Mouse (Mus musculus): ENCODE data around the gene Mrps7.

Gene Mrps7

DNA sequence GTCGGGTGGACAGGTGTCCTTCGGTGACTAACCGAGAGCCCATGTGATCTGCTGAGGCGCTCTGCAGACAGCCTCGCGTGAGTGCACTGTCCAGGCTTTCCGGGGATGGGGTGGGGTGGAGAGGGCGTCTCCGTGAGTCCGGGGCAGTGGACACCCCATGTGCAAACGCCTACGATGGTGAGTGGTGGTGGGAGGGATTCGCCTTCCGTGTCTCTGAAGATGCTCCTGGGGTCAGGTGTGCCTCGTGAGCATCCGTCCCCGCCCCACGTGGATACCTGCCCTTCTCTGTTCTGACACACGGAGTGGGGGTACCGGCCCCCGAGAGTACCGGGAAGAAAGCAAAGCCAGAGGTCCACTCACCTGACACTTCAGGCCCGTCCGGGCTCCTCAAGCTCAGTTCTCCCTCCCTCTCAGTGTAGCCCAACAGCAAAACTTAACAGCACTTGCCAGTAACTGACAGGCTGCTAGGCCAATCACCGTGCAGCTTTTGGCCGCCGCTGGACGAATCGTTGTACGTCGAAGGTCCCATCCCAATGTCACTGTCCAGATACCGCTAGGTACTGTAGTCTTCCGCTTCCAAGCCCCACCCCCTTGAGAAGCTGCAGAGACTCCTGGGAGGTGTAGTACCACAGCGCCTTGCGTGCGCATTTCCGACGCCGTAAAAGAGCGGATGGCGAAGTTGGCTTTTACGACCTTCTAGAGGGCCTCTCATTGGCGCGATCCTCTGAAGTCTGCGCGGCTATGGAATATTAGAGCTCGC is 24.2 kb downstream of the Mrps7 start, which contains the start of gene Slc25a19:
Gene Slc25a19, minus strand, starts transcription at position 591 of the 760 bp plus-strand sequence.
- peak; percentile 100 for DNase-seq (ENCODE audit: low spot score in 2 of 2)

- no peak for DNase-seq (ENCODE audit: low spot score in 2 of 2)
These were observed 24.9 kb downstream of the Mrps7 start for GRCm38 (mm10) chr11:115628465-115629101.

GRCm38 (mm10) chr11:115629734-115630531 is 26.2 kb downstream of the Mrps7 start:
- no peak for DNase-seq (ENCODE audit: low spot score in 2 of 2)

- no peak for DNase-seq (ENCODE audit: low spot score in 2 of 2)
These were observed 27.1 kb downstream of the Mrps7 start for GRCm38 (mm10) chr11:115630532-115631504.

GRCm38 (mm10) chr11:115631505-115631890 is 27.8 kb downstream of the Mrps7 start:
- peak in 1 of 2 experiments; percentile 50 for DNase-seq (ENCODE audit: low spot score in 2 of 2)

GRCm38 (mm10) chr11:115632247-115632646 is 28.5 kb downstream of the Mrps7 start:
- DNase-seq (ENCODE audit: low spot score in 2 of 2) = no peak

DNA sequence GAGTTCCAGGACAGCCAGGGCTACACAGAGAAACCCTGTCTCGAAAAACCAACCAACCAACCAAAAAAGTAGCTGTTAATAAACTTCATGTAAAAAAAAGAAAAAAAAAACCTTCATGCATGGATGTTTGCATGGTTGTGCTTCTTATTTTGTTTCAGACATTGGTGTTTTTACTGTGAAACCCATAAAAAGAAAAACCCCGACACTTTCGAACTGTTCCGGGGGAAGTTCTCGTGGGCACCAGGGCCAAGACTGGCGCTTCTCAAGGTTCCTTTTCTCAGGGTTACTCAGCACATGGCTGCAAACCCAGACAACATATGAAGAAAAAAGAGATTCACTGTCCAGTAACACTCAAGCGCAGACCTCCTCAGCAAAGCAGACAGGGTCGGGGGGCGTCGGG is 29.1 kb downstream of the Mrps7 start:
- DNase-seq (ENCODE audit: low spot score in 2 of 2) = no peak

DNA sequence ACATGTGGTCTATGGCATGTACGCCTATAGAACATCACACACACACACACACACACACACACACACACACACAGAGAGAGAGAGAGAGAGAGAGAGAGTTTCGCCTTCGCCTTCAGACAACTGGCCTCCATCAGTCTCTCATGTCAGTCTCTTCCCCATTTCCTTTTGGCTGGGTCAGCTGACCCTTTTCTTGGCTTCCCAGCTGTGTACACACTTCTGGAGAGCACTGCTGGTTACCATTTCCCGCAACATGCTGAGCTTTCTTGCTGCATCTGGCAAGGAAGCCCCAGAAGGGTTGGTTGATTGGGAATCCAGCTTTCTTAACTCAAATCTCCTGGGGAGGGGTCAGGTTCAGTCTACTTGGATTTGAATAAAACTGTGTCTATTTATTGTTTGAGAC is 30.4 kb downstream of the Mrps7 start:
- no peak for DNase-seq (ENCODE audit: low spot score in 2 of 2)

- DNase-seq (ENCODE audit: low spot score in 2 of 2) = no peak
These were observed 31.3 kb downstream of the Mrps7 start for GRCm38 (mm10) chr11:115635041-115635440.

DNA sequence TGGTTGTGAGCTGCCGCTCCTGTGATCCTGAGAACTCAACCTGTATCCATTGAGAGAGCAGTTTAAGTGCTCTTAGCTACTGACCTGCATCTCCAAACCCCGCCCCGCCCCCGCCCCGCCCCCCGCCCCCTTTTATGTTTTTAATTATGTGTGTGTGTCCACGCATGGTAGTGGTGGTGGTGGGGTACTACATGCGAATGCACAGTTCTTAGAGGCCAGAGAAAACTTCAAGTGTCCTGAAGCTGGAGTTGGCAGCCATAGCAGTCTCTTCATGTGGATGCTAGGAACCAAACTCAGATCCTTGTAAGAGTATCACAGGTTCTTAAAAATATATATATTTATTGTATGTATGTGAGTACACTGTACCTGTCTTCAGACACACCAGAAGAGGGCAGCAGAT is 31.8 kb downstream of the Mrps7 start:
- no peak for DNase-seq (ENCODE audit: low spot score in 2 of 2)

DNA sequence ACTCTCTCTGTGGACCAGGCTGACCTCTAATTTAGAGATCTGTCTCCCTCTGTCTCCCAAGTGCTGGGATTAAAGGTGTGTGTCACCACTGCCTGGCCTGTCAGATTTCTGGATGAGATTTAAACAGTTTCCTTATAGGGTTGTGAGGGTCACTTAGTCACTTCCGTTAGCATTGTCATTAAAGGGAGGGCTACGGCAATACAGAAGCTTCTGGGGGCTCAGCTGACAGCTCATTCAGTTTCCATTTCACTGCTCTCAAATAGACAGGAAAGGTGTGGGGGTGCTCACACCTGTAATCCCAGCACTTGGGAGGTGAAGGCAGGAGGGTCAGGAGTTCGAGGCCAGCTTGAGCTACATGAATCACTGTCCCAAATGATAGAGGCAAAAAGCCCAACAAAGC is 33.2 kb downstream of the Mrps7 start:
- DNase-seq (ENCODE audit: low spot score in 2 of 2) = no peak

GRCm38 (mm10) chr11:115638498-115639409 is 35.0 kb downstream of the Mrps7 start:
- no peak for DNase-seq (ENCODE audit: low spot score in 2 of 2)

DNA sequence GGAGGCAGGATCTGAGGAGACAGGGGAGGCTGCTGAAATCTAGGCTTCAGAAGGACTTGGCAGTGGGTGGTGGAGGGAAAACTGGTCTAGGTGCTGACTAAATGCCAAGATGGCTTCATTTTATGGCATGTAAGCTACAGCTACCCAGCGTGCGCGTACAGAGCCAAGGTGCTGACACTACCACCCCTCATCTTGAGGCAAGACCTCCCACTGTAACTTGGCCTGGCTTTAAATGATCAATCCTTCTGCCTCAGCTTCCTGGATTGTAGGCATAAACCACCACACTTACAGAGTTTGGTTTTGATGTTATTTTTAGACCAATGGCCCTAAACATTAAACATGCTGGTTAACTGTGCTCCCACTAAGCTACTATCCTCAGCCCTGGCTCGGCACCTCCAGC is 35.8 kb downstream of the Mrps7 start:
- no peak for DNase-seq (ENCODE audit: low spot score in 2 of 2)

DNA sequence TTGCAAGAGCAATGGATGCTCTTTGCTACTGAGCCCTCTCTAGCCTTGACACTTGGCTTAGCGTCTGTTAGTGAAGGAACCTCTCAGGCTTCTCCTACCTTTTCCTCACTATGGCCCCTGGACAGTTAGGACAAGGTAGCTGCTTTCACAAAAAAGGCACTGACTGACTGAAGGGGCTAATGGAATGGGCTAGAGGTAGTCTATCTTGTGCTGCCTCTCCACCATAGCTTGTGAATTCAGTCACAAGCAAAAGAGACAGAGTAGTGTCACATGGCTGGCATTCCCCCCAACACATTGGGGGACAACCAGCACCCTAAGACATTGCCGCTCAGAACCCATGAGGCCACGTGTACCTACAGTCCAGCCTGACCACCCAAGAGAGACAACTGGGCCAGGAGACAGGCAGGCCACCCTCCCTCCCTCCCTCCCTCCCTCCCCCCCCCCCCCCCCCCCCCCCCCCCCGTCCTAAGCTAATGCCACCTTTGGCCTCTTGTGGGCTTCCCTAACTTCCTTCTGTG is 36.6 kb downstream of the Mrps7 start:
- DNase-seq (ENCODE audit: low spot score in 2 of 2) = no peak

DNA sequence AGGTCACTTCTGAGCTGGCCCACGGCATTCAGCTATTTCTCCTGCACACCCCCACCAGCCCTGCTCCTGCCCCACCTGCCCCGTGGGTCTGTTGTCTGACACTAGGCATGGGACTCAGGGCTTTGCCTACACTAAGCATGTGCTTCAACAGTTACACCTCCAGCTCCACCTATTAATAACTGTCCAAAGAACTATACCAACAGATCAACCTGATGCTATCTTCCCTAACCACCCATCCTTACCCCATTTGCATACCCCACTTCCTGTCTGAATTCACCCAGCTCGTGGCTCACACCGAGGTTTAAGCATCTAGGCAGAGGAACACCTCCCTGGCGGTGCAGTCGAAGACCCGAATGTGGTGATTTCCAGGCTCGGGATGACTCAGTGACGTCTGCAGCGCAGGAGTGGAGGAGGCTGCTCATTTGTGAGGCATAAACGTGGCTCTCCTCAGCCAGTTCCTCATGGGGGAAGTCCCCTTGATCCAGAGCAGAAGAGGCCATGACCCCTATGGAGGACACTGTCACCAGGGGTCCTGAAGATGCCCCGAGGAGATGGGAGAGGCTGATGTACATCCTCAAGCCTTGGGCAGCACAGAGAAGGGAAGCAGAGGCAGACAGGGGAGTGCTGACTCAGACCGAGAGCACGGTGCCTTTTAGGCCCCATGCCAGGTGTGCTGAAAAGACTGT is 37.4 kb downstream of the Mrps7 start:
- peak in 1 of 2 experiments; percentile 48 for DNase-seq (ENCODE audit: low spot score in 2 of 2)

- DNase-seq (ENCODE audit: low spot score in 2 of 2) = no peak
These were observed 37.9 kb downstream of the Mrps7 start for GRCm38 (mm10) chr11:115641664-115642036.

DNA sequence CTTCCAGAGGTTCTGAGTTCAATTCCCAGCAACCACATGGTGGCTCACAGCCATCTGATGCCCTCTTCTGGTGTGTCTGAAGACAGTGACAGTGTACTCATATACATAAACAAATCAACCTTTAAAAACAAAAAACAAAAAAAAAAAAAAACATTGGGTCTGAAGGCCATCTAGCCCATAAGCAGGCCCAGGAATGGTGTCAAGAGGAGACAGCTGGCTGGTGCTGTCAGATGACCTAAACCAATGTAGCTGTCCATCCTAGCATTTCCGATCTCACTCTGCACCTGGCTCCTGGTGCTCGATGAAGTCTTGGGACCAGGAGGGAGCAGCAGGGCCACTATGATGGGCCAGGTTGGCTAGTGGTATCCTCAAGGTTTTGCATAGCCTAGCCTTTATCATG is 39.0 kb downstream of the Mrps7 start:
- DNase-seq (ENCODE audit: low spot score in 2 of 2) = no peak

- no peak for DNase-seq (ENCODE audit: low spot score in 2 of 2)
These were observed 39.5 kb downstream of the Mrps7 start for GRCm38 (mm10) chr11:115643265-115643664.

GRCm38 (mm10) chr11:115644308-115644707 is 40.6 kb downstream of the Mrps7 start:
- no peak for DNase-seq (ENCODE audit: low spot score in 2 of 2)

Measured in frontal cortex, postnatal 36 days (tissue).